In genomic region chr5:115269969-115270368, GRCm38 (mm10) we compare ENCODE assay signal across 9 mouse cellular contexts. TPM values are rescaled to one million over a fixed set of nuclear protein-coding genes. Genes with fewer than 3 reads are reported as not detected.
DNase-seq lines count a peak whose midpoint lies in the region; ATAC-seq and TF ChIP-seq lines count a peak whose summit lies in the region.
"Had no signal": no experiment of that assay in that cellular context is flagged by ENCODE, and none has a peak within 500 bp of the region (broad histone marks: within the 10 kb centered on the region; RNA-seq: fewer than 3 reads in every experiment).

No protein-coding gene starts in this region.

- no peak for ATAC-seq in kidney, embryonic 16.5 days (ENCODE audit: low FRiP score, low TSS enrichment)
- no peak for ATAC-seq in intestine, embryonic 14.5 days (replicated peaks; ENCODE audit: low FRiP score, low TSS enrichment, low read depth)
- ATAC-seq in midbrain, postnatal 0 days (ENCODE audit: low FRiP score), result no peak
- no peak for ATAC-seq in cerebellum, adult (ENCODE audit: insufficient number of reproducible peaks, low FRiP score, low TSS enrichment)

- 85% methylated on average over 1 of the region's 1 CpGs for WGBS in kidney, embryonic 16.5 days
- 77% methylated on average over 1 of the region's 1 CpGs for WGBS in kidney, adult 2 months
- WGBS in forebrain, embryonic 10.5 days, result 85% methylated on average over 1 of the region's 1 CpGs
- 88% methylated on average over 1 of the region's 1 CpGs for WGBS in intestine, embryonic 14.5 days
- WGBS in midbrain, postnatal 0 days, result 88% methylated on average over 1 of the region's 1 CpGs

- no peak for TF ChIP-seq CTCF in kidney, adult 2 months (conservative IDR thresholded peaks at IDR 0.05; ENCODE audit: insufficient read depth, insufficient read length, low read depth, low read length)
- no peak for TF ChIP-seq CTCF in midbrain, postnatal 0 days (IDR thresholded peaks at IDR 0.05)

- H3K4me3 ChIP-seq in kidney, embryonic 16.5 days (ENCODE audit: low read length), result peak overlapping the region; percentile 80; the same call in 1 of the 2 replicates
- H3K4me3 ChIP-seq in kidney, adult 2 months (ENCODE audit: insufficient read depth, low read depth, low read length), result no peak overlapping the region
- peak overlapping the region; percentile 86; the same call in 1 of the 2 replicates for H3K4me3 ChIP-seq in forebrain, embryonic 10.5 days
- H3K4me3 ChIP-seq in intestine, embryonic 14.5 days (ENCODE audit: low read depth, low read length), result 0 out of 2 replicates have a peak overlapping the region, but pooled peaks have one; percentile 97
- peak overlapping the region; percentile 6; the same call in 1 of the 2 replicates for H3K4me3 ChIP-seq in midbrain, postnatal 0 days (ENCODE audit: low read depth, low read length)

- DNase-seq in kidney, adult 2 months, result no peak
- no peak for DNase-seq in forebrain, embryonic 10.5 days (ENCODE audit: extremely low spot score, low spot score)
- no peak for DNase-seq in intestine, embryonic 14.5 days (ENCODE audit: low spot score)
- DNase-seq in midbrain, postnatal 0 days (ENCODE audit: low spot score), result no peak
- DNase-seq in cerebellum, postnatal 36 days, result no peak
- no peak for DNase-seq in left cerebral cortex, postnatal 36 days (ENCODE audit: low spot score in 2 of 2)

- no peak for TF ChIP-seq POLR2A in kidney, adult 2 months (IDR thresholded peaks at IDR 0.05; ENCODE audit: low read depth, low read length)

- no peaks in the 10 kb centered on the region for H3K27me3 ChIP-seq in kidney, embryonic 16.5 days (ENCODE audit: insufficient read depth, low read length)
- no peaks in the 10 kb centered on the region for H3K27me3 ChIP-seq in kidney, adult 2 months (replicated peaks; ENCODE audit: control insufficient read depth, insufficient read depth, low read length)
- H3K27me3 ChIP-seq in forebrain, embryonic 10.5 days (ENCODE audit: poor library complexity, severe bottlenecking), result no peaks in the 10 kb centered on the region
- no peaks in the 10 kb centered on the region for H3K27me3 ChIP-seq in intestine, embryonic 14.5 days (replicated peaks; ENCODE audit: control insufficient read depth, insufficient read depth, low read length)
- no peaks in the 10 kb centered on the region for H3K27me3 ChIP-seq in midbrain, postnatal 0 days (ENCODE audit: insufficient read depth, low read length)

- H3K9ac ChIP-seq in kidney, embryonic 16.5 days (replicated peaks; ENCODE audit: low read length), result no peak overlapping the region
- H3K9ac ChIP-seq in intestine, embryonic 14.5 days (ENCODE audit: low read length), result no peak overlapping the region
- 0 out of 2 replicates have a peak overlapping the region, but pooled peaks have one; percentile 24 for H3K9ac ChIP-seq in midbrain, postnatal 0 days (replicated peaks; ENCODE audit: low read length, poor library complexity, severe bottlenecking)

- H3K4me1 ChIP-seq in kidney, embryonic 16.5 days (ENCODE audit: insufficient read depth, low read length), result peaks cover 41% of the 10 kb centered on the region
- H3K4me1 ChIP-seq in kidney, adult 2 months (ENCODE audit: control insufficient read depth, insufficient read depth, low read length), result peaks cover 37% of the 10 kb centered on the region
- H3K4me1 ChIP-seq in forebrain, embryonic 10.5 days, result peaks cover 53% of the 10 kb centered on the region
- H3K4me1 ChIP-seq in intestine, embryonic 14.5 days (replicated peaks; ENCODE audit: control insufficient read depth, insufficient read depth, low read length), result peaks cover 35% of the 10 kb centered on the region
- peaks cover 9% of the 10 kb centered on the region; the same call in 1 of the 2 replicates for H3K4me1 ChIP-seq in midbrain, postnatal 0 days (ENCODE audit: insufficient read depth, low read length)

- H3K9me3 ChIP-seq in kidney, embryonic 16.5 days (ENCODE audit: low read length), result no peaks in the 10 kb centered on the region
- H3K9me3 ChIP-seq in forebrain, embryonic 10.5 days, result no peaks in the 10 kb centered on the region
- no peaks in the 10 kb centered on the region for H3K9me3 ChIP-seq in intestine, embryonic 14.5 days (ENCODE audit: control insufficient read depth, low read length)
- no peaks in the 10 kb centered on the region for H3K9me3 ChIP-seq in midbrain, postnatal 0 days (ENCODE audit: low read length)
- H3K9me3 ChIP-seq: G1E had no signal

- 0 out of 2 replicates have a peak overlapping the region, but pooled peaks have one; percentile 78 for H3K4me2 ChIP-seq in kidney, embryonic 16.5 days (replicated peaks; ENCODE audit: low read depth, low read length)
- peak overlapping the region; percentile 91 for H3K4me2 ChIP-seq in intestine, embryonic 14.5 days (ENCODE audit: low read length)
- H3K4me2 ChIP-seq in midbrain, postnatal 0 days (ENCODE audit: low read depth, low read length, poor library complexity, severe bottlenecking), result peak overlapping the region; percentile 69

- intact Hi-C loops in left cerebral cortex, postnatal 36 days (cut with DNase I), result no loop called here

- no peak overlapping the region for H3K27ac ChIP-seq in kidney, embryonic 16.5 days (ENCODE audit: low read length)
- no peak overlapping the region for H3K27ac ChIP-seq in kidney, adult 2 months (ENCODE audit: insufficient read depth, low read depth, low read length)
- H3K27ac ChIP-seq in forebrain, embryonic 10.5 days, result no peak overlapping the region
- no peak overlapping the region for H3K27ac ChIP-seq in intestine, embryonic 14.5 days (ENCODE audit: low read depth)
- no peak overlapping the region for H3K27ac ChIP-seq in midbrain, postnatal 0 days (ENCODE audit: low read depth, low read length)

- peaks cover under 1% of the 10 kb centered on the region; the same call in 1 of the 2 replicates for H3K36me3 ChIP-seq in kidney, embryonic 16.5 days (ENCODE audit: insufficient read depth, low read length)
- no peaks in the 10 kb centered on the region for H3K36me3 ChIP-seq in kidney, adult 2 months (ENCODE audit: control insufficient read depth, insufficient read depth, low read length)
- H3K36me3 ChIP-seq in forebrain, embryonic 10.5 days (replicated peaks), result peaks cover 57% of the 10 kb centered on the region
- peaks cover 31% of the 10 kb centered on the region for H3K36me3 ChIP-seq in intestine, embryonic 14.5 days (ENCODE audit: control insufficient read depth, insufficient read depth, low read length)
- peaks cover 3% of the 10 kb centered on the region; the same call in 1 of the 2 replicates for H3K36me3 ChIP-seq in midbrain, postnatal 0 days (ENCODE audit: insufficient read depth, low read length)

RNA-seq across cellular contexts. Expression of gene Rnf10, which starts 2.7 kb away (rescaled TPM):
- 122 and 134 TPM in 2 replicates for polyA plus RNA-seq in kidney, embryonic 16.5 days (2015; fragmentation: Nextera tagmentation; extraction: Ambion mirVana)
- 129 and 144 TPM in 2 replicates for polyA plus RNA-seq in kidney, adult 2 months (2012; rRNA removed)
- 119 and 132 TPM in 2 replicates for polyA plus RNA-seq in forebrain, embryonic 10.5 days (2016; fragmentation: Nextera tagmentation; extraction: Ambion mirVana)
- polyA plus RNA-seq in intestine, embryonic 14.5 days (2014; fragmentation: Nextera tagmentation; extraction: Ambion mirVana), result 67.5 and 69.6 TPM in 2 replicates
- 103 and 118 TPM in 2 replicates for total RNA-seq in midbrain, postnatal 0 days (2014; rRNA removed)
- 154 and 158 TPM in 2 replicates for polyA plus RNA-seq in midbrain, postnatal 0 days (2015; fragmentation: Nextera tagmentation; extraction: Ambion mirVana)
- 100 to 1,000 TPM; 247 to 258 TPM for total RNA-seq in left cerebral cortex, postnatal 36 days (2021)

RNA-seq across cellular contexts. Expression of gene Coq5, which starts 9.5 kb away (rescaled TPM):
- 54.3 and 55.8 TPM in 2 replicates for polyA plus RNA-seq in kidney, embryonic 16.5 days (2015; fragmentation: Nextera tagmentation; extraction: Ambion mirVana)
- 19.5 and 25.1 TPM in 2 replicates for polyA plus RNA-seq in kidney, adult 2 months (2012; rRNA removed)
- 58.7 and 58.8 TPM in 2 replicates for polyA plus RNA-seq in forebrain, embryonic 10.5 days (2016; fragmentation: Nextera tagmentation; extraction: Ambion mirVana)
- polyA plus RNA-seq in intestine, embryonic 14.5 days (2014; fragmentation: Nextera tagmentation; extraction: Ambion mirVana), result 54.4 and 57.6 TPM in 2 replicates
- 29.6 and 36.7 TPM in 2 replicates for total RNA-seq in midbrain, postnatal 0 days (2014; rRNA removed)
- 42.8 and 43.5 TPM in 2 replicates for polyA plus RNA-seq in midbrain, postnatal 0 days (2015; fragmentation: Nextera tagmentation; extraction: Ambion mirVana)
- total RNA-seq in left cerebral cortex, postnatal 36 days (2021), result 10 to 100 TPM; 38.1 to 40.1 TPM

RNA-seq across cellular contexts. Expression of gene Dynll1, which starts 30.8 kb away (rescaled TPM):
- 1,559 and 1,634 TPM in 2 replicates for polyA plus RNA-seq in kidney, embryonic 16.5 days (2015; fragmentation: Nextera tagmentation; extraction: Ambion mirVana)
- 108 and 129 TPM in 2 replicates for polyA plus RNA-seq in kidney, adult 2 months (2012; rRNA removed)
- 1,650 and 1,695 TPM in 2 replicates for polyA plus RNA-seq in forebrain, embryonic 10.5 days (2016; fragmentation: Nextera tagmentation; extraction: Ambion mirVana)
- 1,564 and 1,605 TPM in 2 replicates for polyA plus RNA-seq in intestine, embryonic 14.5 days (2014; fragmentation: Nextera tagmentation; extraction: Ambion mirVana)
- total RNA-seq in midbrain, postnatal 0 days (2014; rRNA removed), result 196 and 214 TPM in 2 replicates
- polyA plus RNA-seq in midbrain, postnatal 0 days (2015; fragmentation: Nextera tagmentation; extraction: Ambion mirVana), result 893 and 930 TPM in 2 replicates
- total RNA-seq in left cerebral cortex, postnatal 36 days (2021), result 100 to 1,000 TPM; 638 to 644 TPM

RNA-seq across cellular contexts. Expression of gene Pop5, which starts 34.3 kb away (rescaled TPM):
- 129 and 135 TPM in 2 replicates for polyA plus RNA-seq in kidney, embryonic 16.5 days (2015; fragmentation: Nextera tagmentation; extraction: Ambion mirVana)
- 132 and 160 TPM in 2 replicates for polyA plus RNA-seq in kidney, adult 2 months (2012; rRNA removed)
- polyA plus RNA-seq in forebrain, embryonic 10.5 days (2016; fragmentation: Nextera tagmentation; extraction: Ambion mirVana), result 116 and 119 TPM in 2 replicates
- 134 and 140 TPM in 2 replicates for polyA plus RNA-seq in intestine, embryonic 14.5 days (2014; fragmentation: Nextera tagmentation; extraction: Ambion mirVana)
- total RNA-seq in midbrain, postnatal 0 days (2014; rRNA removed), result 33.2 and 41.5 TPM in 2 replicates
- polyA plus RNA-seq in midbrain, postnatal 0 days (2015; fragmentation: Nextera tagmentation; extraction: Ambion mirVana), result 95.5 and 101 TPM in 2 replicates
- total RNA-seq in left cerebral cortex, postnatal 36 days (2021), result 100 to 1,000 TPM; 100 to 103 TPM

RNA-seq across cellular contexts. Expression of gene Srsf9, which starts 57.0 kb away (rescaled TPM):
- polyA plus RNA-seq in kidney, embryonic 16.5 days (2015; fragmentation: Nextera tagmentation; extraction: Ambion mirVana), result 208 and 258 TPM in 2 replicates
- 39.2 and 44.8 TPM in 2 replicates for polyA plus RNA-seq in kidney, adult 2 months (2012; rRNA removed)
- polyA plus RNA-seq in forebrain, embryonic 10.5 days (2016; fragmentation: Nextera tagmentation; extraction: Ambion mirVana), result 399 and 417 TPM in 2 replicates
- polyA plus RNA-seq in intestine, embryonic 14.5 days (2014; fragmentation: Nextera tagmentation; extraction: Ambion mirVana), result 226 and 231 TPM in 2 replicates
- total RNA-seq in midbrain, postnatal 0 days (2014; rRNA removed), result 44.1 and 45.5 TPM in 2 replicates
- 88.0 and 93.8 TPM in 2 replicates for polyA plus RNA-seq in midbrain, postnatal 0 days (2015; fragmentation: Nextera tagmentation; extraction: Ambion mirVana)
- 10 to 100 TPM; 62.5 to 70.6 TPM for total RNA-seq in left cerebral cortex, postnatal 36 days (2021)
